Mouse (Mus musculus): ENCODE results near the gene Rapgef5.

The Rapgef5 gene

GRCm38 (mm10) chr12:117531106-117531505 is 14.8 kb downstream of the Rapgef5 start:
- DNase-seq = no peak

DNA sequence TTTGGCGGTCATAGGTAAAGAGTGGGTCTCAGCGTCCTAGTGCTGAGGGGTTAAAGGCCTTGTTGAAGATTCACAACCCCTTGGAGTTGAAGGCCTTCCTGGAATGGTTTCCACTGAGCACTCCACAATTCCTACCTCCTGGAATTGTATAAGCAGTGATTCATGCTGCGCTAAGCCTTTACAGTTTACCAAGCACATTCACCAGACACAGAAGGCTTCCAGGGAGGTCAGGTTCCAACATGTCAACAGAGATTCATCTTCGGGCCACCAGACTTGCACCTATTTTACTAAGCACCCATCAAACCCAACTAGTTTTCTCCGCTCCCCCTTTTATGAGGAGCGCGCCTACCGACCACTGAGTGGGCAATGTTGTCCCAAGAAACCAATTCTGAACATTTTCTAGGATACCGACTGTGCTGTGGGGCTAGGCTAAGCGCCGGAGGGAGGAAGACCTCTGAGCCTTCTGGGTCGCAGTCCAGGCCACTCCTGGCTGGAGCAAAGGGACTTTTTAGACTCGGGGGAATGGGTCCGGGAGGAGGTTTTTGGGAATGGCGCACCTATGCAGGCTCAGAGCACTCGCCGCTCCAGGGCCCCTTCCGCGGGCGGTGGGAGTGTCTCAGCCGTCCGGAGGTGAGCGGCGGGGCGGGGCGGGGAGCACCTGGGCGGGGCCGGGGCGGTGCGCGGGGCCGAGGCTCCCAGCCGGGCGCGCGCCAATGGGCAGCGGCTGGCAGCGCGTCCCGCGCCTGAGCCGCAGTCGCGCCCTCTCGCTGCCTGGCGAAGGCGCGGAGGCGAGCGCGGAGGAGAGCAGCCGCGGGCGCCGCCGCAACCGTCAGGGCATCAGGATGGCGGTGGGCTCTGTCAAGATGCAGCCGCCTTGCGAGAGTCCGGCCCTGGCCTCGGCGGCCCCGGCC is 17.2 kb downstream of the Rapgef5 start:
- DNase-seq = peak; percentile 36 to 59

GRCm38 (mm10) chr12:117534087-117534751 is 17.9 kb downstream of the Rapgef5 start:
- DNase-seq = peak; percentile 35 to 56

GRCm38 (mm10) chr12:117540352-117540751 is 24.1 kb downstream of the Rapgef5 start:
- DNase-seq = no peak

- no peak for DNase-seq
These were observed 29.0 kb downstream of the Rapgef5 start for GRCm38 (mm10) chr12:117545277-117545676.

DNA sequence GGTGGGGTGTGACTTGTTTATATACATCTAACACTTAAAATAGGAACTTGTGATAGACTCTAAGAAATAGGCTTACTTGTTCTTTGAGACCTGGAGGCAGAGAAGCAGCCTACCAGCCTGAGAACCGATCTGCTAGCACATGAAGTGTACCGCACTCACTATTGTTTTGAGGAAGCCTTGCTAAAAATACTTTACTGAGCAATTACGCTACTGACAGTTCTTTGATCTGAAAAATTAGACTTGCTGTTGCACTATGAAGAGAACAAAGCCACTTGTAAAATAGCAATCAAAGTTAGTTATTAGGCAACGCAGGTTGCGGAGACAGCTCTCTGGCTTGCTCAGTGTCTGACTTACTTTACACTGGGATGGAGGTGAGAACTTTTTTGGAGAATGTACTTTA is 37.1 kb downstream of the Rapgef5 start:
- DNase-seq = no peak

GRCm38 (mm10) chr12:117554612-117555063 is 38.4 kb downstream of the Rapgef5 start:
- DNase-seq = no peak

- peak; percentile 35 to 49 for DNase-seq
These were observed 44.2 kb downstream of the Rapgef5 start for GRCm38 (mm10) chr12:117560450-117560849.

DNA sequence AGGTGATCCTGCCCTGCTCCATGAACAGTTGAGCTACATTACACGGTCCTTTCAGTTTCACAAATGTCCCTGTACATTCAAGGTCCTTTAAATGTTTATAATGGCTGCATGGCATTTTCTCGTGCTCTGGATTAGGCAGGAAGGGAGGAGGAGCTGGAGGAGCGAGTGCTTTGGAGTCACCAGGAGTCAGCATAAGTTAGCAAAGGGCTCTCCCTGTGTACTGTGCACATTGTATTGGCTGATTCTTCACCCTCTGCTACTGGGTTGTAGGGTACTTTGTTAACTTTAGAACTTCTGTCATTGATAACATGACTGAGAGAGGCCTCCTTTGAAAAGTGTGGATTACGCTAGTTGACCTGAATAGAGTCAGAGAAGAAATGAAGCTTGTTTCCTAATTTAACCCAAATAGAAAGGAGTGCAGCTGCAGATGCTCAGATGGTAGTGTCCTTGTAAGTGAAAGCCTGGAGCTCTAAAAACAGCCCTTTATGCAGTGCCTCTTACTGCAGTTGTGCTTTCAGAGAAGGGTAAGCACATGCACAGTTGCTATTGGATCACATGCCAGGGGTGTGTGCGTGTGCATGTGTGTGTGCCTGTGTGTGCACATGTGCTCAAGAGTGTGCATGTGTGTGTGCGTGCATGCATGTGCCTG is 45.3 kb downstream of the Rapgef5 start:
- no peak for DNase-seq

- DNase-seq = no peak
These were observed 45.8 kb downstream of the Rapgef5 start for GRCm38 (mm10) chr12:117562085-117562484.

DNA sequence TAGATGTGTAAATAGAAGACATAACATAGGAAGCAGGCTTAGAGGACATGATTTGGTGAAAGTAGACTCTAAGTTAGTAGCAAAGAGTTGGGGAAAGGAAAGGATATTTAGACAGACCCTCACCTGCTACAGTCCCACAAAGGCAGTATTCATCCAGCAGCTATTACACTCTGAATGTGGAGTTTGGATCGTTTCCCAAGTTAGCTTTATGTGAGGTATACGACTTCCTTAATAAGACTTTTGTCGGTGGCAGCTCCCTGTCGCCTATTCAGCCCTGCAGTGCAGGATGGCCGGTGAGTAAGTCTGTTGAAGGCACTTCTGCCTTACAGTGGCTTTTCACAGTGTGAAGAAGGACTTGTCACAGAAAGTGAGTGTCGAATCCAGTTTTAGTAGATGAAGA is 47.6 kb downstream of the Rapgef5 start:
- no peak for DNase-seq

- DNase-seq = peak in 1 of 2 experiments; percentile 20
These were observed 50.0 kb downstream of the Rapgef5 start for GRCm38 (mm10) chr12:117566298-117566697.

DNA sequence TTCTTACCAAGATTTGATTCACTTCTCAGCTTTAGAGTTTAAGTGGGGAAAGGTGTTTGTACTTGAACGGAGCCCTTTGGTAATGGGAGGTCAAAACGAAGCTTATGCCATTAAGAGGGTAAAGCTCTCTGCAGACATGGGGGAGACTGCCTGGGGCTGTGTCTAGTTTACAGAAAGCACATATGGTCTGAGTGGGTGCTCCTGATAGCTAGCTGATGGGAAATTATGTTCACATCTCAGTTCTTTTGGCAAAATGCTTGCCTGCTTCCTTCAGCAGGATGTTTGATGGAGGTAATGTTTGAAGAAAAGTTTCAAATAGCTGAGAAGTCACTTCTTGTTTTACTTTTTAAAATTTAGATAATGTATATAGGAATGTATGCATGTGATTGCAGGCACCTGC is 53.4 kb downstream of the Rapgef5 start:
- no peak for DNase-seq

DNA sequence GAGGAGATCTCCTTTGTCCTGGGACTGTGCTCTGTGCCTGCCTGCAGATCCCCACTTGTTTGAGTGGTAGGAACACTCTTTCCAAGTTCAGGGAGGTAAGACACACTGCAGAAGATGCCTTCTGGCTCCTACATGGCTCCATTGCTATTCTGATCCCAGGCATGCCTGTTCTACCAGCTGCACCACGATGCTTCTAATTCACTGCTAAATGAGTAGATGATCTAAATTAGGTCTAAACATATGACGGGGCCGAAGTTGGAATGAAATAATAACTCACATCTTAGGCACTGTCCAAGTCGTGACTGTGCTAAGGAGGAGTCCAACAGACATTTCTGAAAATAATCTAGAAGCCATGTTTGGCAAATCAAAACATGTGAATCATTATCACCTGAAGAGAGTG is 68.0 kb downstream of the Rapgef5 start:
- no peak for DNase-seq

- no peak for DNase-seq
These were observed 69.1 kb downstream of the Rapgef5 start for GRCm38 (mm10) chr12:117585390-117585789.

GRCm38 (mm10) chr12:117586124-117586523 is 69.8 kb downstream of the Rapgef5 start:
- peak; percentile 62 to 75 for DNase-seq

- DNase-seq = no peak
These were observed 72.9 kb downstream of the Rapgef5 start for GRCm38 (mm10) chr12:117589186-117589585.

DNA sequence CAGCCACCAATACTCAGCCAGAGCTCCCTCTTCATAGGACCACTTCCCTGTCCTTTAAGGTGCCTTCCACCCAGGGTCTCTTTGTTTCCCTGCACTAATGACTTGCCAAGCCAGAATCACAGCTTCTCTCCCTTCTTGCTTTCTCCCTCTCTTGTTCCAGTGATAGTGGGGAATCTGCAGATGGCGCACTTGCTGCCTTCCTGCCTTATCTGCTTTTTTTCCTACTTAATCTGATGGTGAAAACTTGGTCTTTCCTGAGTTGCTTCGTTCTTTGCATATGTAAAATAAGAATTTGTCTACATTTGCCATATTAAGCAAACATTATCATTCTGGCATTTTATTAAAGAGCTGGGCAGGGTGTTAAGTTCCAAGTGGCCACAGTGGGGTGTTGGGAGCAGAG is 75.7 kb downstream of the Rapgef5 start:
- no peak for DNase-seq

DNA sequence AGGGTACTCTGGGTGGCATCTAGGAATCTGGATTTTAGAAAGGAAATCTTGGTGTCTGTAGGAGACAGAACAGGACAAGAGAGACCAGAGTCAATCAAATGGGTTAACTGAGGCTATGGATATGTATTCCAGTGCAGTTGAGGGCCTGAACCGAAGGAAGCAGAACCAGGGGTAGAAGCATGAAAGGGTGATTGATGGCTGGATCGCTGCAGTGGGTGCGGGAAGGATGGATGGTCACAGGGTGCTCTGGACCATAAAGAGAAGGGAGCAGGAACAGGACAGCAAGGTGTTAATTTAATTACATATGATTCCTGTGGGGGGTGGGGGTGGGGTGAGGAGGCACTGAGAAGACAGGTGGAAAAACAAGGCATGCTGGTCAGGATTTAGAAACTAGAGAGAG is 76.3 kb downstream of the Rapgef5 start:
- no peak for DNase-seq

GRCm38 (mm10) chr12:117595179-117595578 is 78.9 kb downstream of the Rapgef5 start:
- no peak for DNase-seq

DNA sequence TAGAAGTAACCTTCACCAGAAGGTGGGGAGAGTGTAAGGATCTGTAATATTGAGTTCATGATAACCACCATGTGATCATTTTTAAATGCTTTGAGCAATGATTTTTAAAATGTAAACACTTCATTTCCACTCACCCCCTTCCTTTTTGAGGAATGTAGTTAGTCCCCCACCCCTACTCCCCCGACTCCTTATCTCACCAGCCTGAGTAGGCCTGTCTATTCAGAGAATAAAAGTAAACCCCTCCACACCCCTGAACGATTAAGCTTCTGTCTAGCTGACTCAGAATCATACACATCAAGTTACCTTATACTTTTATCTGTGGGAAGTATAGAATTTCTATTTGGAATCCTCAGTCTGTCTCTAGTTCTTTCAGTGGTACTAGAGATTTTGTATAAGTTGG is 81.9 kb downstream of the Rapgef5 start:
- DNase-seq = no peak

- no peak for DNase-seq
These were observed 89.7 kb downstream of the Rapgef5 start for GRCm38 (mm10) chr12:117605966-117606365.

DNA sequence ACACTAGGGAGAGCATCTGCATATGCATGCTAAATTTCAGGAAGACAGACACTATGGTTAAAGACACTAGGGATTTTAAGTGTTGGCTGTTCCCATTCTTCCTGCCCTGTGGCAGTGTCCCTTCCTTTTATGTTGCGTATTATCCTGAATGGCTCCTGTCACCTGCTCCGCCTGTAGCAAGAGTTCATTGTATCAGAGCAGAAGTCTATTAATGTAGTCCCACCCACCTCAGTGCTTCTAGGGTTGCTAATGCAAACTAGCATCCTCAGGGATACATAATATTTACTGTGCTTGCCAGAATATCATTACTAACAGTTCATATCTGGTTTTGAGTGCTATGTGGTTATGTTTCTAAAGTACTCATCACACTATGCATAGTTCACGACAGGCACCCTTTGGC is 96.4 kb downstream of the Rapgef5 start:
- DNase-seq = no peak
